Mouse (Mus musculus) kidney, postnatal 10 days (tissue): ENCODE measurements at regions not wholly inside any gene's neighbourhood (a gene's known extent, or its start where the extent isn't known, plus 50 kb on each side); places are given as distances from the start of the nearest gene placed in this dataset.
A peak's percentile ranks its signal among the peaks of the same experiment; 100 is the strongest.

Source experiments
- DNase-seq: peaks from one replicate; pipeline ENCODE4 v3.0.0; 2021; ENCODE audit warnings: mixed read lengths

- DNase-seq = no peak
Measured at GRCm38 (mm10) chr1:26909926-26910665, 222.8 kb upstream of the 4931408C20Rik start.

GRCm38 (mm10) chr1:26902306-26902705 is 215.0 kb upstream of the 4931408C20Rik start:
- peak; percentile 13 for DNase-seq

GRCm38 (mm10) chr1:26857433-26857832 is 170.2 kb upstream of the 4931408C20Rik start:
- no peak for DNase-seq

GRCm38 (mm10) chr1:26853802-26854201 is 166.5 kb upstream of the 4931408C20Rik start:
- no peak for DNase-seq

- no peak for DNase-seq
Measured at GRCm38 (mm10) chr1:26809259-26809658, 122.0 kb upstream of the 4931408C20Rik start.

- no peak for DNase-seq
Measured at GRCm38 (mm10) chr1:26765076-26765475, 77.8 kb upstream of the 4931408C20Rik start.
